Mouse (Mus musculus): ENCODE data around the gene Lingo1. TPM values are rescaled to one million over a fixed set of nuclear protein-coding genes. Genes with fewer than 3 reads are reported as not detected.
A peak's percentile ranks its signal among the peaks of the same experiment; 100 is the strongest.

Gene Lingo1
- polyA plus RNA-seq, 1 experiment from 2014 or later: 3.2 TPM

DNA sequence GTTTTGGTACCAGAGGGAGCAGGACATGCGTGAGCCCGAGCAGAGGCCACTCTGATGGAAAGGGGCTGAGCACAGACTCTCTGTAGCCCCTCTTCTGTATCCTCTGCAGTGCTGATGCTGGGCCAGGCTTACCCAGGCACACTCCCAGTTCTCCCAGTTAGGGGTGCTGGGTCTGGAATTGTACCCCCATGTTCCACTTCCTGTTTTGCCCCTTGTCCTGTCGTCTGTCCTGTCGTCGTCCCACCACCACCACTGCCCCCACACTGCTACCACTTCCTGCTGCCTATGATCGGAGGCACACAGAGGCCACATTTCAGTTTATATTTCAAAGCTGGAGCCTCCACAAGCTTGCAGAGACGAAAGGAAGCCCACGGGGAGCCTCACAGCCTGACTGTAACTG is 213.6 kb downstream of the Lingo1 start:
- 40% methylated on average over 8 of the region's 8 CpGs for WGBS
- no peak overlapping the region for H3K9ac ChIP-seq (ENCODE audit: low read depth, low read length)
- H3K4me3 ChIP-seq (replicated peaks; ENCODE audit: low read depth, low read length): no peak overlapping the region
- DNase-seq (ENCODE audit: low spot score) (no peak), ATAC-seq (replicated peaks; ENCODE audit: low FRiP score, low read depth) (no peak)
- H3K27me3 ChIP-seq (ENCODE audit: insufficient read depth, low read length): no peaks in the 10 kb centered on the region
- no peaks in the 10 kb centered on the region for H3K36me3 ChIP-seq (ENCODE audit: insufficient read depth, low read length)
- no peak overlapping the region for H3K4me2 ChIP-seq (ENCODE audit: low read length)
- no peaks in the 10 kb centered on the region for H3K9me3 ChIP-seq (replicated peaks; ENCODE audit: low read length)
- H3K4me1 ChIP-seq (replicated peaks; ENCODE audit: insufficient read depth, low read length): no peaks in the 10 kb centered on the region
- no peak for TF ChIP-seq CTCF (IDR thresholded peaks at IDR 0.05; ENCODE audit: low read depth)
- H3K27ac ChIP-seq: no peak overlapping the region

DNA sequence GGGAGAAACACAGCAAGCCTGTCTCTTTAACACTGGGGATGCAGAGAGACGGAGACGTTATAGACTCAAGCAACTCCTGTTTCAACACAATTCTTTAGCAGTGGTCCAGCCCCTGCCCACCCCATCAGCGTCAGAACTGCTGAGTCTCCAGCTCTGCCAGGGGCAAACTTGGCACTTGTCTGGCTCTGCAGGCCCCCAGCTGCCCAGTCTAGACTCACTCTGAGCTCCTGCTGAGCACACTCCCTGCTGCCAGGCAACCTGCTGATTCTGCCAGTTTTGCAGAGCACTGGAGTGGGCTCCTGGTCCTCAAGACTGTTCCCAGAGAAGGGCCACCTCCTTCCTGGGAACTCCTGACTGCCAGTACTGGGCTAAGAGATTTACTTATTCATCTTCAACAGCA is 214.6 kb downstream of the Lingo1 start:
- H3K4me1 ChIP-seq (replicated peaks; ENCODE audit: insufficient read depth, low read length): no peaks in the 10 kb centered on the region
- no peaks in the 10 kb centered on the region for H3K9me3 ChIP-seq (replicated peaks; ENCODE audit: low read length)
- H3K27me3 ChIP-seq (ENCODE audit: insufficient read depth, low read length): no peaks in the 10 kb centered on the region
- no peaks in the 10 kb centered on the region for H3K36me3 ChIP-seq (ENCODE audit: insufficient read depth, low read length)
- no peak for TF ChIP-seq CTCF (IDR thresholded peaks at IDR 0.05; ENCODE audit: low read depth)
- ATAC-seq (replicated peaks; ENCODE audit: low FRiP score, low read depth): no peak
- H3K9ac ChIP-seq (ENCODE audit: low read depth, low read length): no peak overlapping the region
- H3K4me3 ChIP-seq (replicated peaks; ENCODE audit: low read depth, low read length): no peak overlapping the region
- H3K4me2 ChIP-seq (ENCODE audit: low read length): no peak overlapping the region
- DNase-seq (ENCODE audit: low spot score): no peak
- H3K27ac ChIP-seq: no peak overlapping the region
- 55% methylated on average over 3 of the region's 3 CpGs for WGBS

DNA sequence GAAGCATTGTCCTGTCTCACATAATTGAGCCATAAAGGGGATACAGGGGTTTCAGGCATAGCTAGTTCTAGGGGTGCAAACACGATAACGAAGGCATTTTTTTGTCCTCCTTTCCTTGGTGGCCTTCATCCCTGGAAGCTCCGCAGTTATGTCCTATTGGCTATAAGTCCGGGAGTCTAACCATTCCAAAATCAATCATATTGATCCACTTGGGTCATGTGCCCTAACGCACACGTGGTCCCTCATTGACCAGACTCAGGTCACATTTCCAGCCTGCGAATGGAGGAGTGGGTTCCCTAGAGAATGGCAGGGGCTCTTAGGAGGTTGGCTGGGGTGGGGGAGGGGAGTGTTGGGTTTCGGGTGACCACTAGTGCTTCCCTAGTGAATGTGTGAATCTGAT is 215.3 kb downstream of the Lingo1 start:
- 66% methylated on average over 8 of the region's 8 CpGs for WGBS
- Histone ChIP-seq H3K4me2 (ENCODE audit: low read length) (no peak overlapping the region), H3K4me1 (replicated peaks; ENCODE audit: insufficient read depth, low read length) (no peaks in the 10 kb centered on the region), H3K27me3 (ENCODE audit: insufficient read depth, low read length) (no peaks in the 10 kb centered on the region), H3K36me3 (ENCODE audit: insufficient read depth, low read length) (no peaks in the 10 kb centered on the region), H3K4me3 (replicated peaks; ENCODE audit: low read depth, low read length) (no peak overlapping the region), H3K9me3 (replicated peaks; ENCODE audit: low read length) (no peaks in the 10 kb centered on the region), H3K27ac (no peak overlapping the region), H3K9ac (ENCODE audit: low read depth, low read length) (no peak overlapping the region)
- no peak for ATAC-seq (replicated peaks; ENCODE audit: low FRiP score, low read depth)
- no peak for DNase-seq (ENCODE audit: low spot score)
- no peak for TF ChIP-seq CTCF (IDR thresholded peaks at IDR 0.05; ENCODE audit: low read depth)

DNA sequence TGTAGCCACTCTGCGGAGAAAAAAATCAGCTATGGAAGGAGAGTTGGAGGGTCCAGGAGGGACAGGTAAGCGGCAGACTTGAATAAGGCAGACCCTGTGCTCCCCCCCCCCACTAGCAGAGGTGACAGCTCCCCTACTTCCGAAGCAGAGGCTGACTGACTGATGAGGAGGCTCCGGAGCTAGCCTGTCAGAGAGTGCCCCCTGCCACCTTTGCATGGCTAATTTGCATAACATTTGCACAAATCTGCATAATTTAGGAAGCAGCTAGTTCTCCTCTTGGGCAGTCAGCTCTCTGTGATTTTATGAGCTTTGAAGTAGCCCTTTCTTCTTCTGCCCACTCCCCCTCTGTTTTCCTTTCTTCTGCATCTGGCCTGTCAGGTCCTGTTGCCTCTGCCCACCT is 216.2 kb downstream of the Lingo1 start:
- no peak for DNase-seq (ENCODE audit: low spot score)
- H3K9me3 ChIP-seq (replicated peaks; ENCODE audit: low read length): no peaks in the 10 kb centered on the region

DNA sequence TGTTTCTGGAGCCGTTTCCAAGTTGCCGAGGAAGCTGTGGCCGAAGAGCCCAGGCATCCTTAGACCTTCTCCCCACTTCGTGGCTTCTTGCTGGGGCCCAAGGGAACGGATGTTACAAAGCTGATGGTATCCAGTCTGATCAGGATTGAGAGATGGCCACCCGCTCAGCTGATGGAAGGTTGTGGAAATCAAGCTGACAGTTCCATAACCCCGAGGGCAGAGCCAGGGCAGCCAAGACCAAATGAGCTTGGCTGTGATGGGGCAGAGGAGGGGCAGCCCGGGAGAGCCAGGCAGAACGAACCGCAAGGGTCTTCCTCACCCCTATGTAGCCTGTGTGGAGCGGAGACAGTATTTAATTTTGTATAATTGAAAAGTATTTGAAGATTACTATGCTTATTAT is 218.9 kb downstream of the Lingo1 start:
- no peak overlapping the region for H3K27ac ChIP-seq
- DNase-seq (ENCODE audit: low spot score) (no peak), ATAC-seq (replicated peaks; ENCODE audit: low FRiP score, low read depth) (no peak)
- no peaks in the 10 kb centered on the region for H3K36me3 ChIP-seq (ENCODE audit: insufficient read depth, low read length)
- no peak overlapping the region for H3K4me2 ChIP-seq (ENCODE audit: low read length)
- no peak for TF ChIP-seq CTCF (IDR thresholded peaks at IDR 0.05; ENCODE audit: low read depth)
- no peak overlapping the region for H3K9ac ChIP-seq (ENCODE audit: low read depth, low read length)
- 71% methylated on average over 11 of the region's 11 CpGs for WGBS
- H3K4me1 ChIP-seq (replicated peaks; ENCODE audit: insufficient read depth, low read length): no peaks in the 10 kb centered on the region
- H3K9me3 ChIP-seq (replicated peaks; ENCODE audit: low read length): no peaks in the 10 kb centered on the region
- no peaks in the 10 kb centered on the region for H3K27me3 ChIP-seq (ENCODE audit: insufficient read depth, low read length)
- H3K4me3 ChIP-seq (replicated peaks; ENCODE audit: low read depth, low read length): no peak overlapping the region

More for the DNA sequence above, 216.2 kb downstream of the Lingo1 start:
- Histone ChIP-seq H3K27ac (no peak overlapping the region), H3K4me2 (ENCODE audit: low read length) (no peak overlapping the region), H3K27me3 (ENCODE audit: insufficient read depth, low read length) (no peaks in the 10 kb centered on the region), H3K9ac (ENCODE audit: low read depth, low read length) (no peak overlapping the region), H3K4me1 (replicated peaks; ENCODE audit: insufficient read depth, low read length) (no peaks in the 10 kb centered on the region), H3K4me3 (replicated peaks; ENCODE audit: low read depth, low read length) (no peak overlapping the region), H3K36me3 (ENCODE audit: insufficient read depth, low read length) (no peaks in the 10 kb centered on the region)
- ATAC-seq (replicated peaks; ENCODE audit: low FRiP score, low read depth): no peak
- 26% methylated on average over 4 of the region's 4 CpGs for WGBS
- no peak for TF ChIP-seq CTCF (IDR thresholded peaks at IDR 0.05; ENCODE audit: low read depth)

DNA sequence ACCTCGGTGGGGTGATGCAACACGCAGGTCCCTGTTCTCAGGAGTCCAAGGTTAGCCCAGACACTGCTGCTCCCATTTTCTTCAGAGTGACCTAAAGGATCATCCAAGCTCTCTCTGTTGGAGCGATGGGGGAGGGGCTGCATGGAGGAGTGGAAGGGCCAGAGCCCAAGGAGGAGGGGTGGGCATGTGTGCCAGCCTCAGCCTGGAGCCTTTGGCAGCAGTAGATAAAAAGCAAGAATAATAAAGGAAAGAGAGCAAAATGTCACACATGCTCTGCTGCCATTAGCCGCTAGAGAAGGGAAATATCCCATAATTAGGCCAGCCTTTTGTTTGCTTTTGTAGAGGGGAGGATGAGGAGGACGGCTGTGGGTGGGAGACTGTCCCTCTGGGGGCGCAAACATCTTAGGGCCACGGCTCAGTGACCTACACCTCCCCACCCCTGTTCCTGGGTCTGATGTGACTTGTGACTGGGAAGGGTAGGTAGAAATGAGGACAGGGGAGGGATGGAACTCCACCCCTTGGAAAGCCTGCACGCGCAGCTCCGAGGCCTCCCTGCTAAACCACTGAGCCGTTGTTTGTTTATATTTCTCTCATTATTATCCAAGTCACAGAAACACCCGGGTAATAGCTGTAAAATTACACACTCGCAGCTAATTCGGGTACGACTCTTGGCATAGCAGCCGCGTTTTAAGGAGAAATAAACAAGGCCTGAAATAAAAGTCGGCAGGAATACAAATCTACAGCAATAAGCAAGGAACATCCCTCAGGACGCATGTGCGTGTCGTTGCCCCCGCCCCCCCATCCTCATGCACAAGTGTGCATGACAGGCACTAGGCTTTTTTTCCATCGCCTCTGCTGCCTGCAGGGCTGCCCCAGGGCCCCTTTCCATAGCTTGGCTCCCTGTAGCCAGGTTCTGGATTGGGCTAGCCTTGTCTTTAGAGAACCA is 223.5 kb downstream of the Lingo1 start:
- TF ChIP-seq CTCF (IDR thresholded peaks at IDR 0.05; ENCODE audit: low read depth): no peak
- WGBS: 23% methylated on average over 23 of the region's 23 CpGs

More for the DNA sequence above, 223.5 kb downstream of the Lingo1 start:
- Histone ChIP-seq H3K4me1 (replicated peaks; ENCODE audit: insufficient read depth, low read length) (no peaks in the 10 kb centered on the region), H3K36me3 (ENCODE audit: insufficient read depth, low read length) (no peaks in the 10 kb centered on the region), H3K9me3 (replicated peaks; ENCODE audit: low read length) (no peaks in the 10 kb centered on the region), H3K27ac (no peak overlapping the region), H3K9ac (ENCODE audit: low read depth, low read length) (0 out of 2 replicates have a peak overlapping the region, but pooled peaks have one; percentile 6), H3K27me3 (ENCODE audit: insufficient read depth, low read length) (no peaks in the 10 kb centered on the region), H3K4me3 (replicated peaks; ENCODE audit: low read depth, low read length) (no peak overlapping the region), H3K4me2 (ENCODE audit: low read length) (peak overlapping the region; percentile 28)
- ATAC-seq (replicated peaks; ENCODE audit: low FRiP score, low read depth) (no peak), DNase-seq (ENCODE audit: low spot score) (peak; percentile 55)

Other genes with a start within 250 kb of the Lingo1 start
- gene Odf3l1, start 68.2 kb upstream of the Lingo1 start, polyA plus RNA-seq (2015; fragmentation: Nextera tagmentation; extraction: Ambion mirVana): 0.11 TPM in 1 of 2 replicates, not detected in the other
- 18.1 and 19.8 TPM in 2 replicates for gene Cspg4, start 68.6 kb upstream of the Lingo1 start, polyA plus RNA-seq (2015; fragmentation: Nextera tagmentation; extraction: Ambion mirVana)
- gene Snx33, start 131.9 kb upstream of the Lingo1 start, polyA plus RNA-seq (2015; fragmentation: Nextera tagmentation; extraction: Ambion mirVana): 8.4 and 8.5 TPM in 2 replicates
- 112 and 123 TPM in 2 replicates for gene Imp3, start 141.0 kb upstream of the Lingo1 start, polyA plus RNA-seq (2015; fragmentation: Nextera tagmentation; extraction: Ambion mirVana)
- gene Snupn, start 154.4 kb upstream of the Lingo1 start, polyA plus RNA-seq (2015; fragmentation: Nextera tagmentation; extraction: Ambion mirVana): 19.3 and 20.6 TPM in 2 replicates
- 23.6 and 27.5 TPM in 2 replicates for gene Ptpn9, start 198.5 kb upstream of the Lingo1 start, polyA plus RNA-seq (2015; fragmentation: Nextera tagmentation; extraction: Ambion mirVana)

All from kidney, postnatal 0 days (tissue).